Mouse (Mus musculus) stomach, embryonic 14.5 days (tissue): ENCODE measurements around the gene Phex. TPM values are rescaled to one million over a fixed set of nuclear protein-coding genes. Genes with fewer than 3 reads are reported as not detected.

Source experiments
- ATAC-seq: fragments of 200-750 bp; cut with Nextera tagmentation; 2 replicates; pipeline ENCODE4 v1.8.0; 2017; ENCODE audit warnings: low read depth, moderate TSS enrichment; ENCODE audit not compliant: insufficient number of reproducible peaks, insufficient read depth, low FRiP score
- H3K27ac ChIP-seq: fragments of 300-500 bp; sonication (generic); 2 replicates; pipeline ENCODE4 v1.5.1; 2014; ENCODE audit warnings: mild to moderate bottlenecking, low read length, moderate library complexity, mixed read lengths
- H3K27me3 ChIP-seq: fragments of 300-500 bp; sonication (generic); 2 replicates; pipeline ENCODE4 v1.6.1; 2014; ENCODE audit warnings: low read length, control low read depth, mixed read lengths; ENCODE audit not compliant: control insufficient read depth, insufficient read depth
- H3K36me3 ChIP-seq: fragments of 300-500 bp; sonication (generic); 2 replicates; pipeline ENCODE4 v1.6.1; 2014; ENCODE audit warnings: mild to moderate bottlenecking, control low read depth, low read length, moderate library complexity, mixed read lengths; ENCODE audit not compliant: control insufficient read depth, insufficient read depth
- H3K4me1 ChIP-seq: fragments of 300-500 bp; sonication (generic); 2 replicates; pipeline ENCODE4 v1.6.1; 2014; ENCODE audit warnings: low read length, control low read depth, mixed read lengths; ENCODE audit not compliant: control insufficient read depth, insufficient read depth
- H3K4me2 ChIP-seq: fragments of 300-500 bp; sonication (generic); replicated peaks from 2 replicates; pipeline ENCODE4 v1.6.1; 2014; ENCODE audit warnings: low read depth, low read length, control low read depth
- H3K4me3 ChIP-seq: fragments of 300-500 bp; sonication (generic); 2 replicates; pipeline ENCODE4 v1.5.1; 2014; ENCODE audit warnings: low read depth, low read length, control low read depth
- H3K9ac ChIP-seq: fragments of 300-500 bp; sonication (generic); replicated peaks from 2 replicates; pipeline ENCODE4 v1.6.1; 2014; ENCODE audit warnings: low read depth, mild to moderate bottlenecking, control low read depth, low read length, moderate library complexity, mixed read lengths
- H3K9me3 ChIP-seq: fragments of 300-500 bp; sonication (generic); 2 replicates; pipeline ENCODE4 v1.6.1; 2016; ENCODE audit warnings: low read depth, low read length, control low read depth; ENCODE audit not compliant: control insufficient read depth
- WGBS: fragments of 180-500 bp; shearing (Covaris S2); extraction: QIAGEN DNeasy Blood & Tissue Kit; methylation state at CpG from one replicate; pipeline ENCODE4 v1.1.7; 2014; 5-methylcytosine and 5-hydroxymethylcytosine counted together
- polyA plus RNA-seq: library from polyadenylated mRNA; unstranded; fragments of >200 nt; fragmentation: Nextera tagmentation; extraction: Ambion mirVana; gene quantifications from 2 replicates; pipeline ENCODE4 v1.2.1, GENCODE M21; 2014

Phex gene
- polyA plus RNA-seq, 1 experiment from 2014 or later: 0.22 TPM

DNA sequence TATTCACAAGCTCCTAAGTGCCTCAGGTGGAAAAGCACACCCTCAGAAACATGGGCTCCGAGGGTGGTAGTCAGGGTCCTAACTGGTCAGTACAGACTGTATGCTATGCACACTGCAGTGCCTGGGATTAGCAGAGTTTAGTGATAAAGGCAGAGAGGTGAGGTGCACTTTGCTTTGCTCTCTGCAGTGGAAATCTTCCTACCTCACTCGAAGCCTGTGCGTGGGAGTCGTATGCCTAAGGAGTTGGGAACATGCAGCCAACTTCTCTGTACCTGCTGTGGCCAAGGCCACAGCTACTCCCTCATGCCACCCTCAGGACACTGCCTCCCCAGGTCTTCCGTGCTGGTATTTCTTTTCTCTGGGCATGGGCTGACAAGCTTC lies 109.3 kb downstream of the Phex start:
- Histone ChIP-seq H3K9ac (no peak overlapping the region), H3K4me1 (no peaks in the 10 kb centered on the region), H3K27ac (no peak overlapping the region), H3K4me2 (no peak overlapping the region), H3K36me3 (no peaks in the 10 kb centered on the region), H3K9me3 (no peaks in the 10 kb centered on the region), H3K4me3 (no peak overlapping the region), H3K27me3 (no peaks in the 10 kb centered on the region)
- no peak for ATAC-seq
- WGBS: 77% methylated on average over 5 of the region's 5 CpGs

DNA sequence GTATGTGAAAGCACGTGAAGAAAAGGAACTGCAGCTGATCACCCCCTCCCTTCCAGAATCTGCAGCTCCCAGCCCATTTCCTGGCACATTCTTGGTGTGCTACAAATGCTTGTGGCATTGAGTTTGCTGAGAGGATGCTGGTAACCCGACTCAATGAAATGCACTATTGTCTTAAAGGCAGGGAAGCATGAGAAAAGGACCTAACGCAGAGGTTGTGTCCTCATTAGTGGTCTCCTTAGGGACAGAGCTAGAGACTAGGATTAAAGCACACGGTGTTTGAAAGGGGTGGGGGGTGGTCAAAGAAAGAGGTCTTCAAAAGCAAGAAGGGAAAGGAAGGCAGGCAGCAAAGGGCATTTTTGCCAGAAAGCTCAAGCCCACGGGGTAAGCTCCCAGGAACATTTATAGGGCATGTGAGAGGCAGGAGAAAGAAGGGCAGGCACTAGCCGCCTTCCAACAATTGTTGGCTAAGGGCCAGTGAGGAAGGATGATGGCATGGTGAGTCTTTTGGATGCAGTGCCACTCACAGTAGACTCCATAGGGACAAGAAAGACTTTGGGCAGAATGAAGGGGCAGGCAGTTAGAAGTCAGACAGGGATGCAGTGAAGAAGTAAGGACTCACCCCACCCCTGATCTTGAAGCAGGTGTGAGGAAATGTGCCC lies 109.8 kb downstream of the Phex start:
- no peaks in the 10 kb centered on the region for H3K27me3 ChIP-seq
- no peaks in the 10 kb centered on the region for H3K9me3 ChIP-seq
- no peaks in the 10 kb centered on the region for H3K36me3 ChIP-seq
- no peak overlapping the region for H3K4me2 ChIP-seq
- no peak overlapping the region for H3K27ac ChIP-seq
- WGBS: 43% methylated on average over 6 of the region's 6 CpGs
- H3K9ac ChIP-seq: no peak overlapping the region
- no peak overlapping the region for H3K4me3 ChIP-seq
- no peak for ATAC-seq
- H3K4me1 ChIP-seq: no peaks in the 10 kb centered on the region

DNA sequence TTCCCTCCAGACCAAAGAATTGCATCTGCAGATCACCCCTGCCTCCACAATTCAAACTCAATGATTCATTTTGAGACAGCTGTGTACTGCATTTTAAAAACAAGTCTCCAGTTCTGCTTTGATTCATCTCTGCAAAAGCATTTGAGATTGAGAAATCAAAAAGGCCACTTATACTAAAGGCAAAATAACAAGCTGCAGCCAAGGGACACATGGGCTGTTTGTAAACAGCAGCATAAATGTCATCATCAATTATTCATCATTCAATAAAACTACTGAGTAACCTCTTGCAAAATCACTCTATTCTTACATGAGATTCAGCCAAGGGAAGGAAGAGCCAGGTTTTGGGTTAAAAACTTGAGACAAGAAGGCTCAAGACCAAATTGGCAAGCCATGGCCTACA lies 122.7 kb downstream of the Phex start:
- no peak overlapping the region for H3K4me2 ChIP-seq
- H3K4me3 ChIP-seq: no peak overlapping the region
- no peaks in the 10 kb centered on the region for H3K4me1 ChIP-seq
- no peak overlapping the region for H3K9ac ChIP-seq
- no peak for ATAC-seq
- no peaks in the 10 kb centered on the region for H3K27me3 ChIP-seq
- H3K27ac ChIP-seq: no peak overlapping the region
- H3K36me3 ChIP-seq: no peaks in the 10 kb centered on the region
- no peaks in the 10 kb centered on the region for H3K9me3 ChIP-seq

DNA sequence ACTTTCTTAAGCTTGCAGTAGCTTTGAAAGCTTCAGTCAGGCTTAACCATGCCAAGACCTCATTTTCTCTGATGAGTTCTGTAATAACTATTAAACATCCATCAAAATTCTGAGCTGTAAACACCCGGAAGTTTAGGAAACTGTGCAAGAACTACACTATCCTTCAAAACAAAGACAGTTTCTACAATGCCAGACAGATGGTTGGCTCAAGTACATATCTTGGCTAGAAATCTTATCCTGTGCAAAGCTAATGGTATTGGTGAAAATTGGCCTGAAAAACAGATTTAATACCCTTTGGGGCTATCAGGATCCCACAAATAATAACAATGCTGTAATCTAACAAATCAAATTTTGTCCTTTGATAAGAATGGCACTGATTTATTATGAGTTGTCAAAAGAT lies 138.5 kb downstream of the Phex start:
- H3K9me3 ChIP-seq: no peaks in the 10 kb centered on the region
- H3K27ac ChIP-seq: no peak overlapping the region
- no peak overlapping the region for H3K4me2 ChIP-seq
- H3K36me3 ChIP-seq: no peaks in the 10 kb centered on the region
- H3K4me3 ChIP-seq: no peak overlapping the region
- H3K4me1 ChIP-seq: no peaks in the 10 kb centered on the region
- no peak overlapping the region for H3K9ac ChIP-seq
- no peak for ATAC-seq
- WGBS: 49% methylated on average over 1 of the region's 1 CpGs
- no peaks in the 10 kb centered on the region for H3K27me3 ChIP-seq

DNA sequence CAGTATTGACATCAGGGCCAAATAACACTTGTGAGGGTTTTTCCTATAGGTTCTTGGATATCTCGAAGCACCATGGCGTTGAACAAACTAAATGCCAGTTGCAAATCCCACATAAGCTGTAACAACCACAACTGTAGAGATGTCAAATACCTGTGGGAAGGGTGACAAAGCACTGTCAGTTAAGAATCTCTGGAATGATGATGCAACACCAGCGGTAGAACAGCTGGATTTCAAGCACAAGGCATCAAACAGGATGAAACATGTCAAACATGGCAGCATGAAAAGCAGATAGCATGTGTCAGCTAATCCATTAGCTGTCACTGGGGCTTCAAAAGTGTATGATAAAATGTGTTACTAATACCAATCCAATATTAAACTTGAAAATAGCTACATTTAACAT lies 141.8 kb downstream of the Phex start:
- 79% methylated on average over 3 of the region's 3 CpGs for WGBS
- no peaks in the 10 kb centered on the region for H3K9me3 ChIP-seq

DNA sequence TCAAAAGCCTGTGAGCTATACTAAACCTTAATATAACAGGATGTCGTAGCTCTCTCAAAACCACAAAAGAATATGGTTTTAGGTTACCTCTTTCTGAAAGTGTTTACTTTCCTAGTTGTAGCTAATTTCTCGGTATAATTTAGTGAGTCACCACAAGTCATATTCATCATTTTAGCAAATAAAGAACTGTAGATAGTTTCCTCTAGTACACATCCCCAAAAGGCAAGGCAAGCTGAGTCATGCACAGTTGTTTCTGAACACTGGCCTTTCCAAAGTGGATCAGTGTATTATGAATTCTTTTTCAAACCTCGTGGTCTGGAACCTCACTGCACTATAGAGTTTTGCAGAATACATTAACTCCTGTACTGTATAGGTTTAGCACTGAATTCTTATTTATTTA lies 143.5 kb downstream of the Phex start:
- no peak overlapping the region for H3K9ac ChIP-seq
- 59% methylated on average over 3 of the region's 3 CpGs for WGBS

More for the DNA sequence above, 141.8 kb downstream of the Phex start:
- no peak for ATAC-seq
- Histone ChIP-seq H3K27ac (no peak overlapping the region), H3K36me3 (no peaks in the 10 kb centered on the region), H3K4me1 (no peaks in the 10 kb centered on the region), H3K4me3 (no peak overlapping the region), H3K9ac (no peak overlapping the region), H3K4me2 (no peak overlapping the region), H3K27me3 (no peaks in the 10 kb centered on the region)

DNA sequence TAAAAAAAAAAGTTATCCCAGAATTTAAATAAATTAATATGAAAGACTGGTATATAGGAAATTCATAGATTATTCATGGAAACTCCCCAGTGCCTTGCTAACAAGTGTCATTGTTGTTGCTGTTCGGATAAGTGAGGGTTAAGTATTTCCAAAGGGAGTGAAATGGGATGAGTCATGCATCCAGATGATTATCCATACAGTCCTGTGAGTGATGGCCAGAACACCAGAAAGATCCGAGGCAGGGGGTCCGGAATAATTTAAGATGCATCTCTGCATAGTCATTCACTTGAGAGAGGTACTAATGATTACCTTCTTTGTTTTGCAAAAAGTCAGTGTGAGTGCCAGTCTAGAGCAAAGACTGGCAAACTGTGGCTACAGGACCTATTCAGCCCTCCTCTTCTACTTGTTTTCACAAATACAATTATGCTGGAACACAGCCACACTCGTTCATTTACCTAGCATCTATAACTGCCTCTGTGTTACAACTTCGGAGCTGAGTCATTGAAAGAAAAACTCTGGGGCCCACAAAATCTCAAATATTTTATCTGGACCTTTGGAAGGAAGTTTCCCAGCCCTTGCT lies 145.3 kb downstream of the Phex start:
- H3K27ac ChIP-seq: no peak overlapping the region
- H3K9me3 ChIP-seq: no peaks in the 10 kb centered on the region
- no peak for ATAC-seq
- H3K27me3 ChIP-seq: no peaks in the 10 kb centered on the region
- no peaks in the 10 kb centered on the region for H3K36me3 ChIP-seq
- H3K4me3 ChIP-seq: no peak overlapping the region
- 58% methylated on average over 5 of the region's 5 CpGs for WGBS
- no peaks in the 10 kb centered on the region for H3K4me1 ChIP-seq
- no peak overlapping the region for H3K4me2 ChIP-seq
- H3K9ac ChIP-seq: no peak overlapping the region

More for the DNA sequence above, 143.5 kb downstream of the Phex start:
- ATAC-seq: no peak
- Histone ChIP-seq H3K27ac (no peak overlapping the region), H3K4me3 (no peak overlapping the region), H3K4me2 (no peak overlapping the region), H3K9me3 (no peaks in the 10 kb centered on the region), H3K4me1 (no peaks in the 10 kb centered on the region), H3K27me3 (no peaks in the 10 kb centered on the region), H3K36me3 (no peaks in the 10 kb centered on the region)

DNA sequence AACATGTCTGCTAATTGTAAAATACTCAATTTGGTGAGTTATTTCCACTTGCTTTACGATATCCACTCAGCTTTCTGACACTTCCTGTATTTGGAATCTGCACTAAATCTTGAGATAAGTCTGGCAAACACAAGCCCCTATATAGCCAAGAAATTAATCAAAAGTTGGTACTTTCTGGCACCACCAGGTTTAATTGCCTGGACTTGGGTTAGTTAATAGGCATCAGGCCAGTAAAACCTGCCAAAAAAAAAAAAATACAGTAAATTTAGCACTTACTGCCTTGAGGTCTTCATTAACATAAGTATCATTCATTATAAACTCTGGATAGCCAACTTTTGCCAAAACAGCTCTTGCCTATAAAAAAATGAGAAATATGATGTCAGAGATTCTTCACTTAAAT lies 147.0 kb downstream of the Phex start:
- Histone ChIP-seq H3K4me2 (no peak overlapping the region), H3K9ac (no peak overlapping the region), H3K27ac (no peak overlapping the region), H3K9me3 (no peaks in the 10 kb centered on the region), H3K36me3 (no peaks in the 10 kb centered on the region), H3K27me3 (no peaks in the 10 kb centered on the region), H3K4me3 (no peak overlapping the region), H3K4me1 (no peaks in the 10 kb centered on the region)
- ATAC-seq: no peak
- 74% methylated on average over 1 of the region's 1 CpGs for WGBS

DNA sequence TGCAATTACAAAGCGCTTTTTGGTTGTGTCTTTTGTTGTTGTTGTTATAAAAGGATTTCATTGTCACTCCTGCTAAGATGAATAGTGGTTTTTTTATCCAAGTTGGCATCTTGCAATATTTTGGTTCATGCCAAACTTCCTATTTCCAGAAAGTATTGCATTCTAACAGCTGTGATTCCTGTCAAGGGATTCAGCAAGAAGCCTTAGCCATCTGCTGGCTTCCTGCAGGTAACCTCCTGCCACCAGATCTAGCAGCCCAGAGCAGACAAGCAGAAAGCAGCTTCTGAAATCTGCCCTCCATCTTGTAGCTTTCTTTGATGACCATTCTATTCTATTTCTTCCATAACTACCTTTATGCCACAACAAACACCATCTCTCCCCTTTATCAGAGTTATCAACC lies 212.4 kb downstream of the Phex start:
- Histone ChIP-seq H3K9ac (no peak overlapping the region), H3K4me1 (no peaks in the 10 kb centered on the region), H3K36me3 (no peaks in the 10 kb centered on the region), H3K4me2 (no peak overlapping the region), H3K27ac (no peak overlapping the region), H3K9me3 (no peaks in the 10 kb centered on the region), H3K27me3 (no peaks in the 10 kb centered on the region), H3K4me3 (no peak overlapping the region)
- WGBS: 89% methylated on average over 1 of the region's 1 CpGs
- no peak for ATAC-seq
